Mouse (Mus musculus) hindlimb bud, embryonic 11.5 days (tissue): ENCODE data around the gene Pcdh15.

Experiments
- DNase-seq: peaks from one replicate; pipeline ENCODE4 v3.0.0-alpha.2; 2012; ENCODE audit warnings: low read depth, low spot score; ENCODE audit errors: extremely low spot score

Gene Pcdh15

GRCm38 (mm10) chr10:73931996-73932679, 833.0 kb downstream of the Pcdh15 start:
- no peak for DNase-seq

DNA sequence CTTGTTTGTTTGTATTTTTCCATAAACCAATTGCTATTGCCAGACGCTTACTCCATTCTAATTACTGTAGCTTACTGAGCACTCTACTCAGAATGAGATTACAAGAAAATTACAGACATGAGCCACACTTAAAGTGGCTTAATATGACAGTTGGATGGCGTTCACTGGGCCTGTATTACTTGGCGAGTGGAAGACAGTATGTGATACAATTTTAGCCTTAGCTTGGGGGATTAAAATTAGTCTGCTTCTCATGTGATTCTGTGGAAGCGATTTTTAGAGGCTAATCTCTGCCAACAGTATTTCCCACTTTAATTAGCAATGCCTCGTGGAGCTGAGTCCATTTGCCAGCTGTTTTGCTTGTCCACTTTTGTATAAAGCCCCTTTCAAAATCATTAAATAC, 837.0 kb downstream of the Pcdh15 start:
- DNase-seq, result no peak

- DNase-seq, result no peak
Measured at GRCm38 (mm10) chr10:73938989-73939388, 839.8 kb downstream of the Pcdh15 start.

DNA sequence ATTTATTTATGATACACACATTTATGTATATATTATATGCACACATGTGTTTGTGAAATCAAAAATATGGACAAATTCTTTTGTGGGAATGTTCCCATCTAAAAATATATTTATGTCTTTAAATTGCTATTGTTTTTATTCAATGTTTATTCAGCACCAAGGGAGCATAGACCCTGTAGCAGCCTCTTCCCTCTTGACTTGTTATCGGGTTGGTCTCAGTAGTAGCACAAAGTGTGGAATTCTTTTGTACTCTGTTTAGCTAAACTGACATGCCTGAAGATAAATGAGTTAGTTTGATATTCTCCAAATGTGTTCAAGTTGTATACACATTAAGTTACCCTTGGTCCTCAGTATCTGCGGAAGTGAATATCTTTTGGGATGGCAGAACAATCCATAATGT, 848.7 kb downstream of the Pcdh15 start:
- no peak for DNase-seq

- DNase-seq, result no peak
Measured at GRCm38 (mm10) chr10:73953362-73953761, 854.2 kb downstream of the Pcdh15 start.

- DNase-seq, result no peak
Measured at GRCm38 (mm10) chr10:73984057-73984456, 884.9 kb downstream of the Pcdh15 start.

- DNase-seq, result no peak
Measured at GRCm38 (mm10) chr10:74008836-74009235, 909.7 kb downstream of the Pcdh15 start.

DNA sequence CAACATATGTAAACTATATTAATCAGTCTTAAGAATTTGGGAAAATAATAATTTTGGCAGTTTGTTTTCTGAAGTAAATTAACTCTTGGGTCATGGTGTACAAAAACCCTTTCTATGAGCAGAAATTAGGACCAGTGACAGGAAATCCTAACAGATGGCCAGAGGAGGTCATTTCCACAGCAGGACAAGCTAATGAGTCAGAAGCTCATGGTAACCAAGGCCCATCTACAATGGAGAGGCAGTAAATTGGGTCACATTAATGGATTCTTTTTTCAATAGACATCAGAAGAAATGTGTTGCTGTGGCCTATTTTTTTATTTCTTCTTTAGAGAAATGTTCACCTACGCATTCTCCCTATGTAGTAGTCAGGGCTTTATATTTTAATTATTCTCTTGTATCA, 923.9 kb downstream of the Pcdh15 start:
- no peak for DNase-seq

DNA sequence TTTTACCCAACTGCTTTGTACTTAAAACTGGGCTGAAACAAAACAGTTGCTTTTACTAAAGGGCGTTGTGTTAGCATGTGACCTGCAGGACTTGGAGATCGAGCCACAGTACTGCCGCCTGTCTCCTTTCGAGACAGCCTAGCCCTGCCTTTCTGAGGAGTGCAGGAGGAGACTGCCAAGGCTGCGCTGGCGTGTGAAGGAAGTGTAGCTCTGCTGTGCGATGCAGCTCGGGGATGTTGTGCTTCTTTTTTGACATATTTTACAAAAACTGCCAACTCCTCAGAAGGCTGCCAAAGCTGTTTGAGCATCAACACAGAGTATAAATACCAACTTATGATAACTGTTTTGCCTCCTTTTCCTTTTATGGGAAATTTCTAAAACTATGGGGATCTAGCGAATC, 953.9 kb downstream of the Pcdh15 start:
- DNase-seq, result no peak

DNA sequence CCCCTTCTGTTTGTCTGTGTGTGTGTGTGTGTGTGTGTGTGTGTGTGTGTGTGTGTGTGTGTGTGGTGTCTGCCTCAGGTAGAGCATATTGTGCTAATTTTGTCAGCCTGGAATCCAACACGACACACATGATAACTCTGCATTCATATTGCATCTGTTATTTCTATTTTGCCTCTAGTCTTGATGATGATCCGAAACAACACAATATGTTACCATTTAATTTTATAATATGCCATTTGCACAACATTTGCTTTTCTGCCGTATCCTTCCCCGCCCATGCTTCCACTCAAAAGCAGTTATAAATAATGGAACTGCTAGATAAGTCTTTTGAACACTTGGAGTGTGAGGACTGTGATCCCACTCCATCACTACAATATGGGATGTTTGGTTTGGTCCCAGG, 987.5 kb downstream of the Pcdh15 start:
- DNase-seq, result no peak

- DNase-seq, result no peak
Measured at GRCm38 (mm10) chr10:74098296-74098695, 999.2 kb downstream of the Pcdh15 start.

GRCm38 (mm10) chr10:74114107-74114506, 1015.0 kb downstream of the Pcdh15 start:
- no peak for DNase-seq

DNA sequence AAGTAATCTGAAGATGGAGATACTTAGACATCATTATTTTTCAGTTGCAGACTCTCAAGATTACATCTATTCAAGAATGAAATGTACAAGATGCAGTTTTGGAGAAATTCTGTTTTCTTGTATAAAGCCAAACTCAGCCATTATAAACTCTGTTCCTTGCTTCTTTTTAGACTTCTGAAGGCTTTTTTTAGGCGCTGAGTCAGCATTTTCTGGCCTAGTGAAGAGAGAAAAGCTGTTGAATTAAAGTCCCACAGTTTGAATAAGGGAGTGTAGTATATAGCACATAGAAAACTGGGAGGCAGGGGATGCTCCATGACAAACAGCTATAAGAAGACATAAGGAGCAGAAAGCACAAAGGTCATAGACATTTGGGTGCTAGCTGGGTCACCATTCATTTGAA, 1017.7 kb downstream of the Pcdh15 start:
- DNase-seq, result no peak

GRCm38 (mm10) chr10:74123421-74123820, 1024.3 kb downstream of the Pcdh15 start:
- DNase-seq, result no peak

GRCm38 (mm10) chr10:74129192-74129591, 1030.0 kb downstream of the Pcdh15 start:
- no peak for DNase-seq

- DNase-seq, result no peak
Measured at GRCm38 (mm10) chr10:74129665-74130064, 1030.5 kb downstream of the Pcdh15 start.

DNA sequence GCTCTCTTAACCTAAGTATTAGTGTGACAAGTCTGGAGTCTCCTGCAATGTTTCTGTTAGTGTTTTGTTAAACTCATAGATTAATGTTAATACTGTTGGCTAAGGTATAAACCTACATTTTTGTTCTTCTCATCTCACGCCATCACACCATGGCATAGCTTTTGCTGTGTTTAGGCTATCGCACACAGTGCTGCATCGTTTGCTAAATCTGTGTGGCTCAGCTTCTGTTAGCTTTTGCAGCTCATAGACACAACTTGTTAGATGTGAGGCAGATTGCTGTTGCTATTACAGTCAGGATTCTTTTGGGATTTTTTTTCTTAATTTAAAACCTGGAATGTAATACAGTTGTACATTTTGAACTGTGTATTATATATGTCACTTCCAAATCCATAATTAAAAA, 1031.7 kb downstream of the Pcdh15 start:
- no peak for DNase-seq

- no peak for DNase-seq
Measured at GRCm38 (mm10) chr10:74147966-74148365, 1048.8 kb downstream of the Pcdh15 start.

DNA sequence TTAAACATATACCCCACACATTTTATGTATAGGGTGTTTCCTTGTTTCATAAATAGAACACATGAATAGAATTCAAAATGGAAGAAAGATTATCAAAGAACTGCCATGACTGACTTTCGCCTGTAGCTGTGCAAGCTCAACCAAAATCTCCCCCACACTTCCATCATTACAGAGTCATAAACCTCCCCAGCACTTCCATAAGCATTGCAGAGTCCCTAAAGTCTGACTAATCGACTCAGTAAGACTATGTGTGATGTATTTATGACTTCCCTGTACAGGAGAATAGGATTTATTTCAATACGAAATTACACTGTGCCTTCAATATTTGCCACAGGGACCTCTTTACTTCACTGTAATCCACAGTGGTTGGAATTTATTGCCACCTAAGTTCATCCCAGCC, 1082.8 kb downstream of the Pcdh15 start:
- no peak for DNase-seq

DNA sequence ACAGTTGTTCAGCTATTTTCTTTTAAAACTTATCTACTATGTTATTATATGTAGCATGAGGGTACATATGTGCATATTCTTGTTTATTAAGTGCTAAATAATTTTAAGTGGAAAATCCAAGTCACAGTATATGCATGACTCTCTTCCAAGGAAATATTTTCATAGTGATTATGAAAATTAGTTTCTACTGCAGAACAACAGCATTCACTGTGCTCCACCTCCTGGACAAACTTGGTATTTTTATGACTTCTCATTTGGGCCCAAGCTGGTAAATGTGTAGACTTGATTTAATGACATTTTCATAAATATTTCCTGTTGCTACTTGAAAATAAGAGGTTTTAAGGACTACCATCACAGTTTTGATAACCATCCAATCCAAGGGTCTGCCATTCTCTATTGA, 1104.5 kb downstream of the Pcdh15 start:
- no peak for DNase-seq

DNA sequence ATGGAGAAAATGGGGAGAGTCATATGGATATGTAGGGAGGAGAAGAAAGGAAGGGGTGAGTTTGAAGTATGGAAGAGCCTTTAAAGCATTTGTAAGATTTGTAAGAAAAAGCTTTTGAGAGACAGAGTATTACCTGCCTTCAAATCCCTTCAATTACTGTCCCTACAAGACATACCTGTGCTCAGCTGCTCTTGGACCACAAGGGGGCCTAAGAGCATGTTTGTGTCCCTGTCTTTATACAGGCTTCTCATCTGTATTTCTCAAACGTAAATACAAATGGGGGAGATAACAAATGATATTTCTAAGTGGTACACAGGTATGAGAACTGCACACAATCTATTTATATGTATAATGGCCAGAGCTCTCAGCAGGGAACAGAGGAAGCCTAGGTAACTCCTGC, 1118.1 kb downstream of the Pcdh15 start:
- DNase-seq, result no peak

GRCm38 (mm10) chr10:74220439-74220838, 1121.3 kb downstream of the Pcdh15 start:
- no peak for DNase-seq

DNA sequence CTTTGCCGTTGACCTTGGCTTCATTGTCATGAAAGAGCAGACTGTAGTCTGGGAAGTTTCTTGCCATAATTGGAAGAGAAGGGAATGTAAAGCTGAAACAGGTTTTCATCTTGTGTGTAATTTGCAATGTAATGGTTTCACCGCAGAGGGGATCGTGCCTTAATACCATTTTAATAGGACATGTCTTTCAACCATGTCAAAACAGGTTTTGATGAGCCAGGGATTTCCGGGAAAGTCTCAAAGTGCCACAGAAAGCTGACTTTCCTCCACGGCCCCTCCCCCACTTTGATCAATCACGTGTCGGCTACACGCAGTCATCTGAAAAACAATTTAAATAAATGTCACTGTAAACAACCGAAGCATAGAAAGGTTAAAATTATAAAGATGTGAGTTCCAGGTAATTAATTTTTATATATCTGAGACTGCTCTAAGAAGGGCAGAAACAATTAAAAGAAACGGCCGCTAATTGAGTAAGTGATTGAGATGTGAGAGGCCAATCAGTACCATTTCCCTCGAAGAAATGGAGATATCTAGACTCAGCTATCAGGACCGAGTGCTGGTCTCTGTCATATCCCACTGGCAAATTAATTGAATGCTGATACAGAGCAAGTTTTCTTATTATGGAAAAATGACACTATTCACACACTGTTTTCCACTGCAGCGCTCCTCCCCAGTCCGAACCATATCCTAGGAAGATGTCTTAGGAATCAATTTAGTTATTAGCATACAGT, 1158.7 kb downstream of the Pcdh15 start:
- DNase-seq, result no peak
